Mouse (Mus musculus): ENCODE data around the gene Zdhhc22. TPM values are rescaled to one million over a fixed set of nuclear protein-coding genes. Genes with fewer than 3 reads are reported as not detected.

The Zdhhc22 gene
- polyA plus RNA-seq, 1 experiment: 0.01 TPM

GRCm38 (mm10) chr12:87004596-87004995 lies 14.4 kb upstream of the Zdhhc22 start:
- no peak for TF ChIP-seq TCF3 (IDR thresholded peaks at IDR 0.05; ENCODE audit: insufficient read length, low read depth)
- TF ChIP-seq E2F4 (IDR thresholded peaks at IDR 0.05; ENCODE audit: insufficient read depth): no peak
- no peak for TF ChIP-seq REST (IDR thresholded peaks at IDR 0.05; ENCODE audit: insufficient read depth, insufficient read length)
- TF ChIP-seq MAX (IDR thresholded peaks at IDR 0.05; ENCODE audit: low read depth): no peak
- no peak for TF ChIP-seq MYOD1 (IDR thresholded peaks at IDR 0.05; ENCODE audit: control insufficient read depth in 1 of 3, insufficient read length in 2 of 3, low read depth in 2 of 3)
- TF ChIP-seq SRF (IDR thresholded peaks at IDR 0.05; ENCODE audit: control insufficient read depth, insufficient read length, low read depth): no peak
- no peak for TF ChIP-seq MYOG (IDR thresholded peaks at IDR 0.05; ENCODE audit: control insufficient read depth in 1 of 3, insufficient read depth in 1 of 3, insufficient read length in 2 of 3, low read depth in 2 of 3)
- no peak for TF ChIP-seq CEBPB (IDR thresholded peaks at IDR 0.05; ENCODE audit: insufficient read depth, poor library complexity, severe bottlenecking)
- no peak for TF ChIP-seq POLR2AphosphoS2 (IDR thresholded peaks at IDR 0.05; ENCODE audit: insufficient read length, low read depth)
- no peak for TF ChIP-seq TCF12 (IDR thresholded peaks at IDR 0.05; ENCODE audit: insufficient read depth, poor library complexity, severe bottlenecking)
- no peak for TF ChIP-seq POLR2A (IDR thresholded peaks at IDR 0.05; ENCODE audit: insufficient read length, low read depth)
- no peak for TF ChIP-seq USF1 (IDR thresholded peaks at IDR 0.05; ENCODE audit: low read depth)
- Histone ChIP-seq H3ac (ENCODE audit: control insufficient read depth, insufficient read length) (no peak overlapping the region), H3K27me3 (ENCODE audit: control insufficient read depth, insufficient read depth, insufficient read length) (peaks cover 63% of the 10 kb centered on the region), H3K79me2 (ENCODE audit: control insufficient read depth, insufficient read depth) (no peaks in the 10 kb centered on the region), H3K4me2 (ENCODE audit: low read depth) (no peak overlapping the region), H3K4me3 (no peak overlapping the region), H3K36me3 (ENCODE audit: control insufficient read depth, insufficient read depth) (no peaks in the 10 kb centered on the region)

- Histone ChIP-seq H3K36me3 (ENCODE audit: control insufficient read depth, insufficient read depth) (no peaks in the 10 kb centered on the region), H3K4me2 (ENCODE audit: low read depth) (no peak overlapping the region), H3K79me2 (ENCODE audit: control insufficient read depth, insufficient read depth) (no peaks in the 10 kb centered on the region), H3K27me3 (ENCODE audit: control insufficient read depth, insufficient read depth, insufficient read length) (peaks cover 55% of the 10 kb centered on the region), H3ac (ENCODE audit: control insufficient read depth, insufficient read length) (no peak overlapping the region), H3K4me3 (no peak overlapping the region)
- TF ChIP-seq TCF12 (IDR thresholded peaks at IDR 0.05; ENCODE audit: insufficient read depth, poor library complexity, severe bottlenecking) (no peak), TCF3 (IDR thresholded peaks at IDR 0.05; ENCODE audit: insufficient read length, low read depth) (no peak), SRF (IDR thresholded peaks at IDR 0.05; ENCODE audit: control insufficient read depth, insufficient read length, low read depth) (no peak), MYOG (IDR thresholded peaks at IDR 0.05; ENCODE audit: control insufficient read depth in 1 of 3, insufficient read depth in 1 of 3, insufficient read length in 2 of 3, low read depth in 2 of 3) (no peak), MAX (IDR thresholded peaks at IDR 0.05; ENCODE audit: low read depth) (no peak), E2F4 (IDR thresholded peaks at IDR 0.05; ENCODE audit: insufficient read depth) (no peak), MYOD1 (IDR thresholded peaks at IDR 0.05; ENCODE audit: control insufficient read depth in 1 of 3, insufficient read length in 2 of 3, low read depth in 2 of 3) (no peak), REST (IDR thresholded peaks at IDR 0.05; ENCODE audit: insufficient read depth, insufficient read length) (no peak), USF1 (IDR thresholded peaks at IDR 0.05; ENCODE audit: low read depth) (no peak), POLR2AphosphoS2 (IDR thresholded peaks at IDR 0.05; ENCODE audit: insufficient read length, low read depth) (no peak), POLR2A (IDR thresholded peaks at IDR 0.05; ENCODE audit: insufficient read length, low read depth) (no peak), CEBPB (IDR thresholded peaks at IDR 0.05; ENCODE audit: insufficient read depth, poor library complexity, severe bottlenecking) (no peak)
Measured at GRCm38 (mm10) chr12:87003606-87004005, 13.4 kb upstream of the Zdhhc22 start.

- no peak overlapping the region for H3ac ChIP-seq (ENCODE audit: control insufficient read depth, insufficient read length)
- no peaks in the 10 kb centered on the region for H3K36me3 ChIP-seq (ENCODE audit: control insufficient read depth, insufficient read depth)
- H3K27me3 ChIP-seq (ENCODE audit: control insufficient read depth, insufficient read depth, insufficient read length): peaks cover 47% of the 10 kb centered on the region
- no peak overlapping the region for H3K4me3 ChIP-seq
- TF ChIP-seq TCF3 (IDR thresholded peaks at IDR 0.05; ENCODE audit: insufficient read length, low read depth): no peak
- TF ChIP-seq MYOG (IDR thresholded peaks at IDR 0.05; ENCODE audit: control insufficient read depth in 1 of 3, insufficient read depth in 1 of 3, insufficient read length in 2 of 3, low read depth in 2 of 3): no peak
- no peak for TF ChIP-seq E2F4 (IDR thresholded peaks at IDR 0.05; ENCODE audit: insufficient read depth)
- no peak for TF ChIP-seq POLR2AphosphoS2 (IDR thresholded peaks at IDR 0.05; ENCODE audit: insufficient read length, low read depth)
- TF ChIP-seq POLR2A (IDR thresholded peaks at IDR 0.05; ENCODE audit: insufficient read length, low read depth): no peak
- no peak for TF ChIP-seq CEBPB (IDR thresholded peaks at IDR 0.05; ENCODE audit: insufficient read depth, poor library complexity, severe bottlenecking)
- TF ChIP-seq MAX (IDR thresholded peaks at IDR 0.05; ENCODE audit: low read depth): no peak
- no peak for TF ChIP-seq REST (IDR thresholded peaks at IDR 0.05; ENCODE audit: insufficient read depth, insufficient read length)
- no peak for TF ChIP-seq MYOD1 (IDR thresholded peaks at IDR 0.05; ENCODE audit: control insufficient read depth in 1 of 3, insufficient read length in 2 of 3, low read depth in 2 of 3)
- no peak for TF ChIP-seq TCF12 (IDR thresholded peaks at IDR 0.05; ENCODE audit: insufficient read depth, poor library complexity, severe bottlenecking)
- TF ChIP-seq USF1 (IDR thresholded peaks at IDR 0.05; ENCODE audit: low read depth): no peak
- no peak for TF ChIP-seq SRF (IDR thresholded peaks at IDR 0.05; ENCODE audit: control insufficient read depth, insufficient read length, low read depth)
- H3K79me2 ChIP-seq (ENCODE audit: control insufficient read depth, insufficient read depth): no peaks in the 10 kb centered on the region
- no peak overlapping the region for H3K4me2 ChIP-seq (ENCODE audit: low read depth)
Measured at GRCm38 (mm10) chr12:87002815-87003214, 12.6 kb upstream of the Zdhhc22 start.

- peaks cover 41% of the 10 kb centered on the region for H3K27me3 ChIP-seq (ENCODE audit: control insufficient read depth, insufficient read depth, insufficient read length)
Measured at GRCm38 (mm10) chr12:87002209-87002608, 12.0 kb upstream of the Zdhhc22 start.

More at GRCm38 (mm10) chr12:87002209-87002608, 12.0 kb upstream of the Zdhhc22 start:
- Histone ChIP-seq H3K79me2 (ENCODE audit: control insufficient read depth, insufficient read depth) (no peaks in the 10 kb centered on the region), H3K4me3 (no peak overlapping the region), H3ac (ENCODE audit: control insufficient read depth, insufficient read length) (no peak overlapping the region), H3K4me2 (ENCODE audit: low read depth) (no peak overlapping the region), H3K36me3 (ENCODE audit: control insufficient read depth, insufficient read depth) (no peaks in the 10 kb centered on the region)
- TF ChIP-seq REST (IDR thresholded peaks at IDR 0.05; ENCODE audit: insufficient read depth, insufficient read length): no peak
- TF ChIP-seq USF1 (IDR thresholded peaks at IDR 0.05; ENCODE audit: low read depth): no peak
- TF ChIP-seq TCF12 (IDR thresholded peaks at IDR 0.05; ENCODE audit: insufficient read depth, poor library complexity, severe bottlenecking): no peak
- no peak for TF ChIP-seq E2F4 (IDR thresholded peaks at IDR 0.05; ENCODE audit: insufficient read depth)
- TF ChIP-seq MAX (IDR thresholded peaks at IDR 0.05; ENCODE audit: low read depth): no peak
- no peak for TF ChIP-seq POLR2A (IDR thresholded peaks at IDR 0.05; ENCODE audit: insufficient read length, low read depth)
- no peak for TF ChIP-seq TCF3 (IDR thresholded peaks at IDR 0.05; ENCODE audit: insufficient read length, low read depth)
- no peak for TF ChIP-seq CEBPB (IDR thresholded peaks at IDR 0.05; ENCODE audit: insufficient read depth, poor library complexity, severe bottlenecking)
- no peak for TF ChIP-seq SRF (IDR thresholded peaks at IDR 0.05; ENCODE audit: control insufficient read depth, insufficient read length, low read depth)
- TF ChIP-seq MYOG (IDR thresholded peaks at IDR 0.05; ENCODE audit: control insufficient read depth in 1 of 3, insufficient read depth in 1 of 3, insufficient read length in 2 of 3, low read depth in 2 of 3): no peak
- no peak for TF ChIP-seq MYOD1 (IDR thresholded peaks at IDR 0.05; ENCODE audit: control insufficient read depth in 1 of 3, insufficient read length in 2 of 3, low read depth in 2 of 3)
- TF ChIP-seq POLR2AphosphoS2 (IDR thresholded peaks at IDR 0.05; ENCODE audit: insufficient read length, low read depth): no peak
